Mouse (Mus musculus): ENCODE data around the gene Ephb1.

DNA sequence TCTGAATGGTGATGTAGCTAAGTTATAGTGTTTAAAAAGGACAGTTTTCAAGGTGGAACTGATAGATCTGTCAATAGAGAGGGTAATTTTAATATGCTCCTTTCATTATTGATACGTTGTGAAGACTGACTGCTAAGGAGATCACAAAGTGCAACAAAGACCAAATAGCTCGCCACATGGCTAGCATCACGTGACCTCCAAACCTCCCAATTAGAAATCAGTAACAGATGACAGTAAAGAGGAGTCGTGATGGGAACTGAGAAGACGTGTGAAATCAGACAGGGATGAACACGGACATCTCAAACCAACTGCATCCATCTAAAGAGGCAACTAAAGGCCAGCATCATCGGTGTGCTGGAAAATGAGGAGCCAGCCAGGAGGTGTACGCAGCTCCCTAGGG lies 15.6 kb upstream of the Ephb1 start:
- TF ChIP-seq CTCF (IDR thresholded peaks at IDR 0.05; ENCODE audit: low read depth, low read length) = no peak
- TF ChIP-seq POLR2A (IDR thresholded peaks at IDR 0.05; ENCODE audit: borderline replicate concordance, low read depth, low read length) = no peak

Data from bone marrow macrophage, adult 2 months (primary cell).